Mouse (Mus musculus) heart, embryonic 10.5 days (tissue): ENCODE data around the gene Ttll9. TPM values are rescaled to one million over a fixed set of nuclear protein-coding genes. Genes with fewer than 3 reads are reported as not detected.

Experiments used
- DNase-seq: peaks from one replicate; pipeline ENCODE4 v3.0.0-alpha.2; 2017; ENCODE audit warnings: low spot score
- H3K27ac ChIP-seq: fragments of 300-500 bp; sonication (generic); 2 replicates; pipeline ENCODE4 v1.5.1; 2016; ENCODE audit warnings: mild to moderate bottlenecking
- H3K27me3 ChIP-seq: fragments of 300-500 bp; sonication (generic); 2 replicates; pipeline ENCODE4 v1.6.1; 2016; ENCODE audit warnings: mild to moderate bottlenecking; ENCODE audit not compliant: poor library complexity, insufficient read depth, severe bottlenecking
- H3K36me3 ChIP-seq: fragments of 300-500 bp; sonication (generic); 2 replicates; pipeline ENCODE4 v1.6.1; 2016; ENCODE audit warnings: mild to moderate bottlenecking, moderate library complexity
- H3K4me1 ChIP-seq: fragments of 300-500 bp; sonication (generic); 2 replicates; pipeline ENCODE4 v1.6.1; 2016; ENCODE audit warnings: mild to moderate bottlenecking
- H3K4me3 ChIP-seq: fragments of 300-500 bp; sonication (generic); 2 replicates; pipeline ENCODE4 v1.5.1; 2016; ENCODE audit warnings: mild to moderate bottlenecking, moderate library complexity
- H3K9me3 ChIP-seq: fragments of 300-500 bp; sonication (generic); 2 replicates; pipeline ENCODE4 v1.6.1; 2016; ENCODE audit warnings: mild to moderate bottlenecking, moderate library complexity
- WGBS: fragments of 180-500 bp; shearing (Covaris S2); methylation state at CpG from one replicate; pipeline ENCODE4 v1.1.7; 2016; 5-methylcytosine and 5-hydroxymethylcytosine counted together
- polyA plus RNA-seq: library from polyadenylated mRNA; unstranded; fragments of >200 nt; fragmentation: Nextera tagmentation; extraction: Ambion mirVana; gene quantifications from 2 replicates; pipeline ENCODE4 v1.2.1, GENCODE M21; 2016

The Ttll9 gene
- polyA plus RNA-seq, 1 experiment from 2014 or later, result 0.85 TPM

DNA sequence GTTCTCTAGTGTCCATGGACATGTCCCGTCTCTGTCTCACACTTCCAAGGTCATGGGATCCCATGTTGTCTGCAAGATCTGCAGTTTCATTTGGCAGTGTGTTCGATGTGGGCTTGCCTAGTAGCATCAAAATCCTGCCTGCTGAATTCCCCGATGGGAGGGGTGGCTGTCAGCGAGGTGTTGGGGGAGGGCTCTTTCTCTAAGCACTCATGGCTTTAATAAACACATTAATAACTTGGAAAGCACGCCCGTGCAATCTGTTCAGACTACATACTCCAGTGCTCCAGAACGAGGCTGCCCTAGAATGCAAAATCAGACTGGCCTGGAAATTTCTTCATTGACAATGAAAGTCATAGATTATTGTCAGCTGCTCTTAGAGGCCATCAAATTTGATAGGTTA is 15.2 kb upstream of the Ttll9 start:
- Histone ChIP-seq H3K4me3 (no peak overlapping the region), H3K9me3 (no peaks in the 10 kb centered on the region), H3K27me3 (peaks cover 100% of the 10 kb centered on the region), H3K27ac (no peak overlapping the region), H3K4me1 (peaks cover 32% of the 10 kb centered on the region), H3K36me3 (no peaks in the 10 kb centered on the region)
- WGBS, result 67% methylated on average over 7 of the region's 7 CpGs
- DNase-seq, result no peak

DNA sequence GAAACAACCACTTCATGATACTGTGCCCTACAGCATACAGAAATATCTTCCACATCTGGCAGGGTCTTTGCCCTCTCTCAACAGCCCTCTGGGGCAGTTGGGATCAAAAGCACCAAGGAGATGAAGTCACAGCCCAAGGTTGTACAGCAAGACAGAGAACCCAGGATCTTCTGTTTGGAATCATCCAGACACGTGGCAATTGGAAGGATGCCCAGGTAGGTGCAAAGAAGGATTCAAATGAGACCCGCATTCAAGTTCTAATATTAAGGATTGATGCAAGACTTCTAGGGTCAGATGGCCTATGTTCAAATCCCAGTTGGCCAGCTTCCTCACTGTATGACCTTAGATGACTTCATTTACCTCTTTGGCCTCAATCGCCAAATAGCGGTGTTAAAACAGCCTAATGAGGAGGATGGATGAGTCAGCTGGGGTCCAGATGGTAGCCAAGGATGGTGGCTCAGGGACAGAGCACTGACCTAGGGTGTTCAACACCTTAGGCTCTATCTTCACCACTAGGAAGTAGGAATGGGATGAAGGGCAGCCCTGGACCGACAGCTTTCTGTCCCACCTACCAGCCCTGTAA is 13.8 kb upstream of the Ttll9 start:
- Histone ChIP-seq H3K9me3 (no peaks in the 10 kb centered on the region), H3K27ac (no peak overlapping the region), H3K4me3 (no peak overlapping the region), H3K36me3 (no peaks in the 10 kb centered on the region), H3K27me3 (peaks cover 97% of the 10 kb centered on the region), H3K4me1 (peaks cover 22% of the 10 kb centered on the region)
- no peak for DNase-seq
- WGBS, result 83% methylated on average over 5 of the region's 5 CpGs

DNA sequence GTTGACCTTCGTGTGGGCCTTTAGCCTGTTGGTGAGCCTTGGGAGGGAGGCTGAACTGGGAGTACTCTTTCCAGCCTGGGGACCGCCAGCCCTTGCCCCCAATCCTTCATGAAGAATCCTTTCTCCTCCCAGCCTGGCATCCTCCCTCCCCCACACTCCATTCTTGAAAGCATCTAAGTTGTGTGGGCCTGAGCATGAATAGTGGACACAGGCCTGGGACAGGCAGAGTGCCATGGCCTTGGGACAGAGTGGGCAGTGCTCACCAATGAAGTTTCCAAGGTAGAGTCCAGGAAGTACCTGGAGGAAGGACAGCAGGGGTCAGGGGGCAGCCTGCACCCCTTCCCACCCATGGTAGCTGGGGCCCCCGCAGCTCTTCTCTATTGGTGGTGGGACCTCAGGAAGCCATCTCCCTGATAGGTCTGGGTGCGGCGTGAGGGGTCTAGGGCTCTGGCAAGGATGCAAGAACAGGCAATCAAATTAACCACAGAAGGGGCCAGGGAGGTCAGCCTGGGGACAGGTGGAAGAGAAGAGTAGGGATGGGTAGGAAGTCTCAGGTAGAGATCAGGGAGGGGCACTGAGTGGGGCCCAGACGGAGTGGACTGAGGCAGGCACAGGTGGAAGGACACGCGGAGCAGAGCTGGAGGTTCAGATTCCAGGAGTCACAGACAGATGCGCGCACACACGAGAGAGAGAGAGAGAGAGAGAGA is 11.8 kb upstream of the Ttll9 start:
- 42% methylated on average over 11 of the region's 11 CpGs for WGBS
- no peak for DNase-seq
- no peak overlapping the region for H3K27ac ChIP-seq
- H3K4me3 ChIP-seq, result peak overlapping the region; percentile 78
- peaks cover 89% of the 10 kb centered on the region for H3K27me3 ChIP-seq
- peaks cover 20% of the 10 kb centered on the region for H3K4me1 ChIP-seq
- no peaks in the 10 kb centered on the region for H3K9me3 ChIP-seq
- no peaks in the 10 kb centered on the region for H3K36me3 ChIP-seq

DNA sequence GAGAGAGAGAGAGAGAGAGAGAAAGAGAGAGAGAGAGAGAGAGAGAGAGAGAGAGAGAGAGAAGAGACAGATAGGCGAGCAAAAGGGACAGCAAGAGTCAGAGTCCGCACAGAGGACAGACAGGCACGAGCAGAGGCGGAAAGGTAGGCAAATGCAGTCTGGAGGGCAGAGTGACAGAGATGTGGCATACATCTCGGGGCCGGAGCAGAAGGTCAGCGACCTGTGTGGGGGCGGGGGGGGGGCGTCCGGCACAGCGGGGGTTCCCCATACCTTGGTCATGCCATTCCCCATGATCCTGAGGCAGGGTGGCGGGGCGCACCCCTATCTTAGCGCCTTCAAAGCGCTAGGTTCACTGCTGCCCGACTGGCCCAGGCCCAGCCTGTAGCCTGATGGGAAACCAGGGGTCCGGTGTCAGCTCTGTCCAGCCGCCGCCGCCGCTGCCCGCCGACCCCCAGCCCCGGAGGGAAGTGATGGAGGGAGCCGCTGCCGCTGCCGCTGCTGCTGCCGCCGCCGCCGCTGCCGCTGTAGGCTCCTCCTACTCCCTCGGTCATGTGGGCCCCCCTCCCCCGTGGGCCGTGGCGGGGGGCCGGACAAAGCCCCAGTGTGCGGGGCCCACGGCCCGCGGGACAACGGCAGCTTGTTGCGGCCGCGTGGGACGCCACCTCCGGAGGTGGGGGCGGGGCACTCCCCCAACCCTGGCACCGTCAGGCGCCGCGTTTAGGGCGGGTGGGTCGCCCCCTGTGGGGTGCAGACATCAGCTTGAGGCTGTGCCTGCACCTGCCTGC is 11.0 kb upstream of the Ttll9 start, which contains the start of gene Dusp15:
TSS of gene Dusp15 (minus strand) at position 634 of the 785 bp plus-strand sequence.
- no peak for DNase-seq
- Histone ChIP-seq H3K4me3 (peak within 1 kb of the TSS; percentile 78), H3K27ac (peak within 1 kb of the TSS; percentile 67), H3K9me3 (no peaks in the 10 kb centered on the region), H3K4me1 (peaks cover 20% of the 10 kb centered on the region), H3K27me3 (peaks cover 89% of the 10 kb centered on the region), H3K36me3 (no peaks in the 10 kb centered on the region)
- WGBS, result 1% methylated on average over 54 of the region's 54 CpGs

DNA sequence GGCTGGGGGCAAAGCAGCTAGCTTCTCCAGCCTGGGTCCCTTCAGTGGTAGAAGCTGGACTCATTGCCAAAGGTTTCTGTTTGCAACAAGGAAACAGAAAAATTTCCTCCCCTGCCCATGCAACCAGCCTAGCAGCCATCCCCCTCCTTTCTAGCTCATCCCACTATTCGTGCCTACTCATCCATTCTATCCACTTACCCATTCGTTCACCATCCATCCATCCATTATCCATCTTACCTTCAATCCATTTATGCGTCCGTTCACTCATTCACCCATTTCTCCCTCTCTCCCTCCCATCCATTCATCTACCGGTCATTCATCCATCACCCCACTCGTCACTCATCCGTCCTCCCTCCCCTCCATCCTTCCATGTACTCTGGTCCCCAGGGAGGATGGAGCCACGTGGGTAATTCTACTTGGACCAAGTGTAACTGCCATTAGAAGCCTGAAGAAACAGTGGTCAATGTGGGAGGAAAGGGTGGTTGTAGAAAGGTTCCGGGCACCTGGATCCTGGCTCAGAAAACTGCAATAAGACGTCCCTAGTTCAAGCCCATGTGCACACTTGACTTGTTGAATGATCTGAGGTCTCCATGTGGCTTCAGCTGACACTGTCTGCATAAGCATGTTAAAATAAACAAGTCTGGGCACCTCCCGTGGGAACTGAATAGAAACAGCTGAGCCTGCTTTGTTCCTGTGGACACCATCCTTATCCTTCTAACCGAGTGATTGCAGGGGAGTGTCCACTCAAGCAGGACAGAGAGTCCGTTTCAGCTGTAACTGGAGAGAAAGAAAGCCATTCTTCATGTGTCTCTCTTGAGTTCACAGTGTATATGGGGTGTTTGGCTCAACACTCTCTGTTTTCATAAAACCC is 10.2 kb upstream of the Ttll9 start:
- H3K4me3 ChIP-seq, result peak overlapping the region; percentile 78
- H3K9me3 ChIP-seq, result no peaks in the 10 kb centered on the region
- DNase-seq, result no peak
- peaks cover 20% of the 10 kb centered on the region for H3K4me1 ChIP-seq
- H3K36me3 ChIP-seq, result no peaks in the 10 kb centered on the region
- WGBS, result 22% methylated on average over 13 of the region's 13 CpGs
- H3K27me3 ChIP-seq, result peaks cover 87% of the 10 kb centered on the region
- H3K27ac ChIP-seq, result 0 out of 2 replicates have a peak overlapping the region, but pooled peaks have one; percentile 67

DNA sequence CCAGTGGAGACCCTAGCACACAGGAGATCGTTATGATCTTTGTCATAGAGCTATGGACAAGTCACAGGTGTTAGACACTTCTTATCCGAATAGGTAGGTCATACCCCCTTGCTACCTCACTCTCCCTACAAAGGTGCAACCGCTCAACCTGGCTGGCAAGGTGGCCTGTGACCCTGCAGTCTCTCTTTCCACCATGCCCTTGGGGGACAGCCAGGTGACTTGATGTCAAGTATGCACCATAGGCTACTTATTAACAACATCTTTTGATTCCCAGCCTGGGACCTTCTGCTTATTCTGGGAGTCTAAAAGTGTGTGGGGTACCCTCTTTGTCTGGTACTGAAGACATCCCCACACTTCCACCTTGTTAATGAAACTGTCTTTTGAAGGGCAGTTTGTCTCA is 4.2 kb upstream of the Ttll9 start:
- WGBS, result 67% methylated on average over 3 of the region's 3 CpGs
- peaks cover 38% of the 10 kb centered on the region for H3K27me3 ChIP-seq
- H3K4me3 ChIP-seq, result no peak overlapping the region
- H3K36me3 ChIP-seq, result no peaks in the 10 kb centered on the region
- no peaks in the 10 kb centered on the region for H3K9me3 ChIP-seq
- H3K4me1 ChIP-seq, result 0 out of 2 replicates have a peak, but pooled peaks cover 2% of the 10 kb centered on the region
- DNase-seq, result no peak
- no peak overlapping the region for H3K27ac ChIP-seq

DNA sequence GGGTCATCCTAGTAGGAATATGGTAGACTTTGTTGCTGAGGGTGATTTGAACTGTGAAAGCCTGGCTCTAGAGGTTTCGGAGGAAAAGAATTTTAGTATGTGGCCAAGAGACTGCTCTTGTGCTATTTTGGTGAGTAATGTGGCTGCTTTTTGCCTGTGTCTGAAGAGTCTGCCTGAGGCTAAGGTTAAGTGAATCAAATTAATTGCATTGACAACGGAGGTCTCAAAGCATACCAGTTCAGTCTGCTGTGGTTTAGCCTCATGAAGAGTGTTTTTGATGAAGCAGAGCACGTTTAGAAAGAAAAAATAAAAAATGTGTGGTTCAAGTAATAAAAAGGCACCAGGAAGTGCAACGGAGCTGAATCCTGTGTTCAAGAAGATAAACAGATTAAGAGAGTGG is 3.3 kb downstream of the Ttll9 start:
- no peaks in the 10 kb centered on the region for H3K9me3 ChIP-seq
- H3K4me3 ChIP-seq, result no peak overlapping the region
- WGBS, result 73% methylated on average over 4 of the region's 4 CpGs
- H3K4me1 ChIP-seq, result 0 out of 2 replicates have a peak, but pooled peaks cover 2% of the 10 kb centered on the region
- H3K27ac ChIP-seq, result no peak overlapping the region
- no peak for DNase-seq
- H3K27me3 ChIP-seq, result no peaks in the 10 kb centered on the region; the same call in 1 of the 2 replicates
- no peaks in the 10 kb centered on the region for H3K36me3 ChIP-seq

DNA sequence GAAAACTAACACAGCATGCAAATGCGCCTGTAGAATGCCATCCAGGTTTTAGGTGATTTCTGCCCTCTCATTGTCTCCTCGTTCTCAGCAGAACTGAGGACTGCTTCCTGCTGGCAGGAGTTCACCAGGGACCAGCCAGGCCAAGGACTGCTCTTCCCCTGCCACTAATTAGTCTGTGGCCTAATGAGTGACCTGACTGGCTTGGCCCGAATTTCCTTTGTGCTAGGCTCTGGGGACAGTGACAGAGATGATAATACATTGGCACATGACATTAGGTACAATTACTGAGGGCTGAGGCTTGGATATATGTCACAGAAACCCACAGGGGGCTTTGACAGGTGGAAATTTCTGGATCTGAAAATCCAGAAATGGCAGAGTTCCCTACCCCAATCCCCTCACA is 14.7 kb downstream of the Ttll9 start:
- Histone ChIP-seq H3K4me1 (no peaks in the 10 kb centered on the region), H3K9me3 (no peaks in the 10 kb centered on the region), H3K36me3 (no peaks in the 10 kb centered on the region), H3K27me3 (0 out of 2 replicates have a peak, but pooled peaks cover 10% of the 10 kb centered on the region), H3K27ac (no peak overlapping the region), H3K4me3 (no peak overlapping the region)
- DNase-seq, result no peak
- 51% methylated on average over 3 of the region's 3 CpGs for WGBS

DNA sequence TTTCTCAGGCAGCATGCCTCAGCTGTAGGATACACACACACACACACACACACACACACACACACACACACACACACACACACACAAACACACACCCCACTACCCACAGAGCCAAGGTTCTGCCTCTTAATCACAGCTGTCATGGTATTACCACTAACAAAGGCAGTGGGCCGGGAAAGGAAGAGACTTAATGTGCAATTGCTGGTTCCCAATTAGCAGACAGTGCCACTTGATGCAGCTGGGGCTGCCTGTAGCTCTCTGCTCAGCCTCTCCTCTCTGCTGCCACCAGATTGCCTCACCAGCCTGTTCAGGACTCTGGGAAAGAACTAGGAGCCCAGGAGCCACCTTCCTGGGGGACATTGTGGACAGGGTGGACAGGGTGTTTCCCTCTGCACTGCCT is 23.3 kb downstream of the Ttll9 start:
- no peaks in the 10 kb centered on the region for H3K36me3 ChIP-seq
- H3K27ac ChIP-seq, result no peak overlapping the region
- no peaks in the 10 kb centered on the region for H3K9me3 ChIP-seq
- H3K4me3 ChIP-seq, result no peak overlapping the region
- 76% methylated on average over 1 of the region's 1 CpGs for WGBS
- DNase-seq, result no peak
- peaks cover 4% of the 10 kb centered on the region; the same call in 1 of the 2 replicates for H3K4me1 ChIP-seq
- H3K27me3 ChIP-seq, result peaks cover 25% of the 10 kb centered on the region; the same call in 1 of the 2 replicates

DNA sequence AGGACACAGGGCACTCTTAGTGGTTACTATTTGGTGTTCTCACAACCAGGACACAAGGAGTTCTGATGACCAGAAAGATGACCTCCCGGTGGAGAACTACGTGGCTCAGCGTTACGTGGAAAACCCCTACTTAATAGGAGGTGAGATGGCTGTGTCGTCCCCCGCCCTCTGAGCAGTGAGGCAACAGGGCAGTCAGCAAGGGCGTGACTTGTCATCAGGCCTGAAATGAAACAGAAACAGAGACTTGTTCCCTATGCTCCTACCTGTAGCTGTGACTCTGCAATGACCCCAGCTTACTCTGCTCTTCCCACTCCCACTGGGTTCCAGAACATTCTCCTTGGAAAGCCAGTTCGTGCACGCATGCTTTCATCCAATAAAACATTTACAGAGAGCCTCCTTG is 29.2 kb downstream of the Ttll9 start:
- H3K4me1 ChIP-seq, result peaks cover 7% of the 10 kb centered on the region
- WGBS, result 62% methylated on average over 9 of the region's 9 CpGs
- H3K36me3 ChIP-seq, result no peaks in the 10 kb centered on the region
- no peak overlapping the region for H3K4me3 ChIP-seq
- no peak for DNase-seq
- H3K9me3 ChIP-seq, result no peaks in the 10 kb centered on the region
- no peak overlapping the region for H3K27ac ChIP-seq
- H3K27me3 ChIP-seq, result peaks cover 23% of the 10 kb centered on the region; the same call in 1 of the 2 replicates

DNA sequence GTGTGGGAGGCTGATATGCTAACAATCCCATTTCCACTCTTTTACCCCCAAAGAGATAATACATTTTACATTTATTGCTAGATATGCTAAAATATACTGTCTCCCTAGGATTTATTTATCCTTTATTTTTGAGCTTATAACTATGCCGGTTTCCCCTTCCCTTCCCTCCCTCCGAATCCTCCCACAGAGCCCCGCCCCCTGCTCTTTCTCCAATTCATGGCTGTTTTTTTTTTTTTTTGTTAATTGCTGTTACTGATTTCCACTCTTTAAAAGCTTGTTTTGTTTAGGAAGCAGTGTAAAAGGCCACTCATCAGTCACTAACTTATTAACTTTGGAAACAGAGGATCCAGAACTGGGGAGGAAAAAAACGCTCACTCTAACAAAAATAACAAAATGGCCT is 34.8 kb downstream of the Ttll9 start:
- Histone ChIP-seq H3K4me3 (no peak overlapping the region), H3K27ac (no peak overlapping the region), H3K36me3 (no peaks in the 10 kb centered on the region), H3K4me1 (peaks cover under 1% of the 10 kb centered on the region; the same call in 1 of the 2 replicates), H3K27me3 (0 out of 2 replicates have a peak, but pooled peaks cover 2% of the 10 kb centered on the region), H3K9me3 (no peaks in the 10 kb centered on the region)
- 58% methylated on average over 4 of the region's 4 CpGs for WGBS
- no peak for DNase-seq

DNA sequence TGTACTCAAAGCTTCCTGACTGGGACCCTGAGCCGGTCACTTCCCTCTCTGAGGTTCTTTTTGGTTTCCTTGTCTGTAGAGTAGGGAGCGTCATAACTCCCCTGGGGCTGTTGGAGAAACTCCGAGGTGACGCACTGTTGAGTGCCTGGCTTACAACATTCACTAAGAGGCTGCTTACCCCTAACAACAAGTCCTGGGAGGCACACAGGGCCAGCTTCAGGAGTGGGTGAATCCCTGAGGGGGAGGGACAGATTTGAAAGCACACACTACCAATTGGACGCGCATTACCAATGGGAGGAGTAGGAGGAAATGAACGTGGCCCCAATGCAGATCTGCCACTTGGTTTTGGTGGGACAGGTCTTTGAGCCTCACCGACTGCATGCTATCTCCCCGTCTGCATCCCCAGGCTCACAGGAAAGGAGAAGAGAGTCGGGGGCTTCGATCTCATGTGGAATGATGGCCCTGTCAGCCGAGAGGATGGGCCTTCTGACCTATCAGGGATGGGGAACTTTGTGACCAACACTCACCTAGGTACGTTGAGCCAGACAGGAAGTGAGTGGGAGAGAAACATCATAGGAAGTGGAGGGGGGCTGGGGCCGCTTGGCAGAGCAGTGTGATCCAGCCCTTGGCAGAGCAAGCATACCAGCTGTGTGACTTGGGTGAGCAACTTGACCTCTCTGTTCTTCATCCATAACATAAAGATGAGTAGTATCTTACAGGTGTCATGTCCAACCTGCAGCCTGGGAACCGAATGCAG is 40.4 kb downstream of the Ttll9 start:
- H3K4me3 ChIP-seq, result no peak overlapping the region
- no peaks in the 10 kb centered on the region for H3K4me1 ChIP-seq
- no peak overlapping the region for H3K27ac ChIP-seq
- no peak for DNase-seq
- H3K27me3 ChIP-seq, result peaks cover 10% of the 10 kb centered on the region; the same call in 1 of the 2 replicates
- H3K9me3 ChIP-seq, result no peaks in the 10 kb centered on the region
- H3K36me3 ChIP-seq, result peaks cover 8% of the 10 kb centered on the region
- 80% methylated on average over 15 of the region's 15 CpGs for WGBS
